Mouse (Mus musculus) intestine, postnatal 0 days (tissue): ENCODE data around the gene 4933417A18Rik. TPM values are rescaled to one million over a fixed set of nuclear protein-coding genes. Genes with fewer than 3 reads are reported as not detected.
"Not testable (repeated sequence)": the region's sequence is repeated elsewhere in the genome, so short reads cannot be mapped to it uniquely, and the experiment has no call there.

Experiments
- ATAC-seq: fragments of 200-750 bp; cut with Nextera tagmentation; 2 replicates; pipeline ENCODE4 v1.8.0; 2017; ENCODE audit warnings: mild to moderate bottlenecking, moderate TSS enrichment, moderate library complexity
- H3K27ac ChIP-seq: fragments of 300-500 bp; sonication (generic); 2 replicates; pipeline ENCODE4 v1.5.1; 2014; ENCODE audit warnings: mild to moderate bottlenecking, low read depth, low read length, moderate library complexity
- H3K27me3 ChIP-seq: fragments of 300-500 bp; sonication (generic); replicated peaks from 2 replicates; pipeline ENCODE4 v1.6.1; 2014; ENCODE audit warnings: low read length, mixed read lengths; ENCODE audit not compliant: control insufficient read depth, insufficient read depth
- H3K36me3 ChIP-seq: fragments of 300-500 bp; sonication (generic); 2 replicates; pipeline ENCODE4 v1.6.1; 2014; ENCODE audit warnings: mild to moderate bottlenecking, moderate library complexity; ENCODE audit not compliant: control insufficient read depth, insufficient read depth
- H3K4me1 ChIP-seq: fragments of 300-500 bp; sonication (generic); replicated peaks from 2 replicates; pipeline ENCODE4 v1.6.1; 2014; ENCODE audit warnings: antibody characterized with exemption, low read length, mixed read lengths; ENCODE audit not compliant: control insufficient read depth, insufficient read depth
- H3K4me2 ChIP-seq: fragments of 300-500 bp; sonication (generic); replicated peaks from 2 replicates; pipeline ENCODE4 v1.6.1; 2014; ENCODE audit warnings: low read depth, mild to moderate bottlenecking, moderate library complexity
- H3K4me3 ChIP-seq: fragments of 300-500 bp; sonication (generic); 2 replicates; pipeline ENCODE4 v1.5.1; 2014; ENCODE audit warnings: low read depth, low read length
- H3K9ac ChIP-seq: fragments of 300-500 bp; sonication (generic); 2 replicates; pipeline ENCODE4 v1.6.1; 2014; ENCODE audit warnings: mild to moderate bottlenecking, low read depth, low read length
- H3K9me3 ChIP-seq: fragments of 300-500 bp; sonication (generic); 2 replicates; pipeline ENCODE4 v1.6.1; 2016; ENCODE audit warnings: mixed run types; ENCODE audit not compliant: control insufficient read depth
- CTCF ChIP-seq: sonication (generic); IDR thresholded peaks from 2 replicates; pipeline ENCODE4 v1.5.1; 2016; ENCODE audit warnings: low read depth, mild to moderate bottlenecking, control low read depth, antibody characterized with exemption, moderate library complexity
- WGBS: fragments of 180-500 bp; shearing (Covaris S2); extraction: QIAGEN DNeasy Blood & Tissue Kit; methylation state at CpG from one replicate; pipeline ENCODE4 v1.1.7; 2014; 5-methylcytosine and 5-hydroxymethylcytosine counted together
- polyA plus RNA-seq: library from polyadenylated mRNA; unstranded; fragments of >200 nt; fragmentation: Nextera tagmentation; extraction: Ambion mirVana; gene quantifications from 2 replicates; pipeline ENCODE4 v1.2.1, GENCODE M21; 2015

The 4933417A18Rik gene
- not detected in 2 replicates for polyA plus RNA-seq

DNA sequence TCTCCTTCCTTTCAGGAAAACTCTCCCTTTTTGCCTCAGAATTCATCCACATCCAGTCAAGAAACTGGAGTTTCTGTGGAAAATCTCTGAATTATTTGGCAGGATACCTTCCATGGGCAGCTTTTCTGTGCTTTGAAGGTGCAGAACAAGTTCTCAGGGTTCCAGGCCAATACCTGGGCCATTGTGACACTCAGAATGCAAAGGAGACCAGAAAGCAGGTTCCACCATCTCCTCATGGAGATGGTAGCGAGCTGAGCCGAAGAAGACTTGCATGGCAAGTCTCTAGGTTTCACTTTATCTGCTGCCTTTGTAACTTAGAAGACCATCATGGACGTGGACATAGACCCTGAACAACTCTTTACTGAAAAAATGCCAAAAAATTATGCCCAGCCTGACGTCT lies at the start of gene 4933417A18Rik, which contains the start of gene Fam217a:
Gene 4933417A18Rik, plus strand, starts transcription at position 200 of the 400 bp plus-strand sequence.
Gene Fam217a, minus strand, starts transcription at position 101 of the 400 bp plus-strand sequence.
- no peak within 1 kb of the TSS for H3K9ac ChIP-seq
- H3K36me3 ChIP-seq = no peaks in the 10 kb centered on the region
- H3K9me3 ChIP-seq = no peaks in the 10 kb centered on the region
- no peak for TF ChIP-seq CTCF
- no peak within 1 kb of the TSS for H3K27ac ChIP-seq
- H3K27me3 ChIP-seq = no peaks in the 10 kb centered on the region
- H3K4me3 ChIP-seq = no peak within 1 kb of the TSS
- H3K4me1 ChIP-seq = no peaks in the 10 kb centered on the region
- no peak for ATAC-seq
- H3K4me2 ChIP-seq = no peak within 1 kb of the TSS
- 81% methylated on average over 4 of the region's 4 CpGs for WGBS

DNA sequence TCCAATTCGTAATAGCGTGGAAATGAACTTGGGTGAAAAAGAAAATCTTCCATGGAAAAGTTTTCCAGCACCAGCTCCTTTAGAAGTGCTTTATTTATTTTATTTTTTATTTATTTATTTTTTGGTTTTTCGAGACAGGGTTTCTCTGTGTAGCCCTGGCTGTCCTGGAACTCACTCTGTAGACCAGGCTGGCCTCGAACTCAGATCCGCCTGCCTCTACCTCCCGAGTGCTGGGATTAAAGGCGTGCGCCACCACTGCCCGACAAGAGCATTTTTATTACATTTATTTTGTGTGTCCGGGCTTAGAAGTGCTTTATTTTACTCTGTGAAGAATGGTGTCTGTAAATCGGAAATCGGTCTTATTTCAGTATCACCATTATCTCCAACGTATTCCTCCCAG lies 49.5 kb upstream of the 4933417A18Rik start:
- not testable (repeated sequence) for ATAC-seq, H3K27me3 ChIP-seq, H3K9me3 ChIP-seq, H3K4me1 ChIP-seq, H3K36me3 ChIP-seq
- Histone ChIP-seq H3K9ac (peak overlapping the region; percentile 98), H3K27ac (peak overlapping the region; percentile 98), H3K4me3 (peak overlapping the region; percentile 96), H3K4me2 (peak overlapping the region; percentile 71)
- WGBS = 13% methylated on average over 13 of the region's 13 CpGs

DNA sequence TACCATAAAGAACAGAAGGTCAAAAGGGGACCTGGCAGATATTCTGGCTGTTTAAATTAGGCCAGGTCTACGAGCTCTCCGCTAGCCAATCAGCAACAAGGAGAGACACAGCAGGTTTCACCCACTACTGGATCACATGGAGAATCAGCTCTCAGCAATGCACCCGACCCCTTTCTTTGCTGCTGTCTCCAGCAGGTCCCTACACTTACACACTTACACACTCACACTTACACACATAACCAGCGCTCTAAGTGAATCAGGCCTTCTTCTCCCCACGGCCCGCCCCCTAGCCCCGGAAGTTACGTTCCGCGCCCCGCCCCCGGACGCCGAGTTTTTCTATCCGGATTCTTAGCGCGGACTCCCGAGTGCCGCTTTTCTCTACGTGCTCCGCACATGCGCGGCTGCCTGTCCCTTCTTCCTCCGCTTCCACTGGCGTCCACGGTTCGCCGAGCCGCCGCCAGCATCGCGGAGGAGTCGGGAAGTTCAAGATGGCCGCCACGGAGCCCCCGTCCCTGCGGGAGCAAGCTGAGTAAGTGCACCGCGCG lies 49.0 kb upstream of the 4933417A18Rik start, which contains the start of gene Prpf4b:
Gene Prpf4b, plus strand, starts transcription at position 137 of the 545 bp plus-strand sequence.
- Histone ChIP-seq H3K4me2 (peak within 1 kb of the TSS; percentile 71), H3K9ac (peak within 1 kb of the TSS; percentile 98), H3K9me3 (no peaks in the 10 kb centered on the region), H3K4me1 (peaks cover 7% of the 10 kb centered on the region; the same call in 1 of the 2 replicates), H3K27ac (peak within 1 kb of the TSS; percentile 98), H3K27me3 (no peaks in the 10 kb centered on the region), H3K36me3 (no peaks in the 10 kb centered on the region), H3K4me3 (peak within 1 kb of the TSS; percentile 96)
- no peak for TF ChIP-seq CTCF
- WGBS = 1% methylated on average over 40 of the region's 40 CpGs
- ATAC-seq = peak; percentile 72

DNA sequence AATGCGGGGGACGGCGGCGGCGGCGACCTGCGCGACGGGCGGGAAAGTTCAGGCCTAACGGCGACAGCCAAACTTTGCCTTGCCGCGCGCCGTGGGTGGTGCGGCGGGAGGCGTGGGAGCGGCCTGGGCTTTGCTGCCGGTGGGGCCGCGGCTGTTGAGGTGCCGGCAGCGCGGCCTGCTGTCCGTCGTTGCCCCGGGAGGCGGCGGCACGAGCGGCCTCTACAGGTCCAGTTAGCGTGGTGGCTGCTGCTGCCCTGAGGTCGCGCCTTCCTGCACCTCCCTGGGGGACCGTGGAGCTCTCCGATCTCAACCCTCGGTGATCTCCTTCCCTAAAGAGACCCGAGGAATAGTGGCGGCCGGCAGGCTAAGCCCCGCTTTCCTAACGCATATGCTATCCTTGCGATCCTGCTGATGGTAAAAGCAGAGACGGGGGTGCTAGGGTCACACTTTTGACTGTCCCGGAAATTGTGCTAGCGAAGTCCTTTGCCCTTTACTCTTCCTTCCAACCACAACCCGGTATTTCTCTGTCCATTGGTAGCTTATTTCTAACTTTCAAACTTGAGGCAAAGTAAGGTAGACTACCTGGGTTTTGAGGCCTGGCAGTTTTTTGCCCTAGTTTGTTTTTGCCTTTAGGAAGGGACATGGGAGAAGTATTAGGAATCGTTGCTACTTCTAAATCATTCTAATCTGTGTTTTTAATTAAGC lies 48.3 kb upstream of the 4933417A18Rik start:
- ATAC-seq = peak; percentile 59
- peak overlapping the region; percentile 96 for H3K4me3 ChIP-seq
- peak overlapping the region; percentile 98 for H3K9ac ChIP-seq
- peak overlapping the region; percentile 98 for H3K27ac ChIP-seq
- under 1% methylated on average over 50 of the region's 50 CpGs for WGBS
- peaks cover 7% of the 10 kb centered on the region; the same call in 1 of the 2 replicates for H3K4me1 ChIP-seq
- H3K36me3 ChIP-seq = no peaks in the 10 kb centered on the region
- H3K4me2 ChIP-seq = peak overlapping the region; percentile 71
- peak; percentile 74 for TF ChIP-seq CTCF
- no peaks in the 10 kb centered on the region for H3K9me3 ChIP-seq
- H3K27me3 ChIP-seq = no peaks in the 10 kb centered on the region

DNA sequence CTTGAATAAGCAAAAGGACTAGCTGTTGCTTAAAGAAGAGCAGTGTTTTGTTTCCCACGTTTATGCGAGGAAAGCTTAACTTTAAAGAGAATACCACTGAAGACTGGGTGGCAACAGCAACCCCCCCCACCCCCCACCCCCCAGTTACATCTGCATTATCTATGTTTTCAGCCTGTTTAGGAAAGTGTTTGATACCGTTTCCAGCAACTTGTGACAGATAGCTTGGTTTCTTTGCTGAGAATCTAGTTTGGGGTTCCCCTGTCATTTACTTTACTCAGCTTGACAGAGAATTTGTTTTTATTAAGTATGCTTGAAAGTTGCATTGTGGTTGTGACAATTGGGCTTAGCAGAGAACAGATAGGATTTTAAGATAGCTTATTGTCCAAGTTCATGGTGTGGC lies 47.7 kb upstream of the 4933417A18Rik start:
- ATAC-seq = no peak
- no peaks in the 10 kb centered on the region for H3K27me3 ChIP-seq
- no peak for TF ChIP-seq CTCF
- H3K9ac ChIP-seq = peak overlapping the region; percentile 98
- H3K27ac ChIP-seq = peak overlapping the region; percentile 98
- peak overlapping the region; percentile 96 for H3K4me3 ChIP-seq
- H3K9me3 ChIP-seq = no peaks in the 10 kb centered on the region
- 2% methylated on average over 3 of the region's 3 CpGs for WGBS
- no peaks in the 10 kb centered on the region; the same call in 1 of the 2 replicates for H3K36me3 ChIP-seq
- H3K4me1 ChIP-seq = peaks cover 7% of the 10 kb centered on the region; the same call in 1 of the 2 replicates
- H3K4me2 ChIP-seq = peak overlapping the region; percentile 71

DNA sequence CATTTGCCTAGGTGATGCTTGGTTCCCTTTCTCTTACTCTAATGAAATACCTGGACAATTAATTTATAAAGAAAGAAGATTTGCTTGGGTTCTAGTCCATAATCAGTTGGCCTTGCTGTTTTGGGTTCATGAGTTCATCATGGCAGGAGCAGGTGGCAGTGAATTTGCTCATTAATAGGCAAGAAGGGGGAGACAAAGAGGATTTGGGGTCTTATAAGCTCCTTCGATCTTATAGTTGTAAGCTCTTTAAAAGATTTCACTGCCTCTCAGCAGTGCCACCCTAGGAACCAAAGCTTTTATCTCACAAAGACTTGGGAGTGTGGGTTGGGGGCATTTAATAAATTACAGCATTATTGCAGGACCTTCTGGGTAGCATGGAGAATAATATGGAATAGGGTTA lies 31.3 kb upstream of the 4933417A18Rik start:
- no peak overlapping the region for H3K27ac ChIP-seq
- peaks cover 75% of the 10 kb centered on the region for H3K36me3 ChIP-seq
- no peak overlapping the region for H3K9ac ChIP-seq
- no peak for TF ChIP-seq CTCF
- no peaks in the 10 kb centered on the region for H3K4me1 ChIP-seq
- no peak for ATAC-seq
- no peaks in the 10 kb centered on the region for H3K9me3 ChIP-seq
- H3K4me3 ChIP-seq = no peak overlapping the region
- WGBS = 97% methylated on average over 1 of the region's 1 CpGs
- H3K4me2 ChIP-seq = no peak overlapping the region
- H3K27me3 ChIP-seq = no peaks in the 10 kb centered on the region
